Mouse (Mus musculus) ovary, postnatal 14 days (tissue): ENCODE results near the gene Ptar1.
A peak's percentile ranks its signal among the peaks of the same experiment; 100 is the strongest.

Source experiments
- DNase-seq: peaks from one replicate; pipeline ENCODE4 v3.0.0; 2022; ENCODE audit warnings: low spot score

The Ptar1 gene

GRCm38 (mm10) chr19:23758554-23759321 lies 71.5 kb downstream of the Ptar1 start, which contains the start of gene Apba1:
TSS of gene Apba1 (plus strand) at chr19:23758887.
- DNase-seq: peak; percentile 54

GRCm38 (mm10) chr19:23759322-23759945 lies 72.2 kb downstream of the Ptar1 start:
- no peak for DNase-seq

DNA sequence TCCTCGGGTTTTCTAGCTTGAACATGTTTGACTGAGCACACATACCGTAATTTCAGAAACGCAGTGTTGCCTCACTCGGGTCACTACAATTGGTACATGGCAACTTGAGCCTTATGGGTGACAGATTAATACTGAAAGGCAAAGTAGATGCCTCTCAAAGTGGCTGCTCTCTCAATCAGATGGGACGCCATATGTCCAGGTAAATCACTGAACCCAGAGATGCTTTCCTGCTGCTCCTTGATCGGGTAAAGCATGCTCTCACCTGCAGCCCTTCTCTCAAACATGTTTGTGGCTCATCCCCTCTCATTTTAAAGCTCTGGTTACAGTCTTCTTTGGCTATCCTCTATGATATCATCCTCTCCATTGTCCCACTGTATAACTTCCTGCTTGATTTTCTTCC lies 76.1 kb downstream of the Ptar1 start:
- DNase-seq: no peak

DNA sequence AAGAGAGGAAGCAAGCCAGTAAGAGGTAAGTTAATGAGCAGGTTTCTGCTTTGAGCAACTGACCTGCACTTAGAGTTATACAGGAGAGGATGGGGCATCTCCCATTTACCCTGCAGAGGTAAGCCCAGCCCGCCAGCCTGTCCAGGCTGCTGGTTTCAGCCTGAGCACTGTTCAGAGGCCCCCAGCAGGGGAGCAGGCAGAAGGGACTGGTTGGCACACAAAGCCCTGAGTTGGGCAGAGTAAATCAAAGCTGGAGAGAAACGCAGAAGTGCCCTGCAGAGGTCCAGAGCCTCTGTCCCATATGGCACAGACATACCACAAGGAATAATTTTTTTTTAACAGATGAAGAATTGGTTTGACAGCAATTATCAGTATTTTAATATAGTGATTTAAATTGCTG lies 76.8 kb downstream of the Ptar1 start:
- DNase-seq: no peak

GRCm38 (mm10) chr19:23768864-23769263 lies 81.6 kb downstream of the Ptar1 start:
- DNase-seq: no peak

GRCm38 (mm10) chr19:23770494-23771423 lies 83.5 kb downstream of the Ptar1 start:
- DNase-seq: no peak

- no peak for DNase-seq
These were observed 84.7 kb downstream of the Ptar1 start for GRCm38 (mm10) chr19:23771971-23772370.

GRCm38 (mm10) chr19:23775356-23775755 lies 88.1 kb downstream of the Ptar1 start:
- no peak for DNase-seq

GRCm38 (mm10) chr19:23779130-23779529 lies 91.9 kb downstream of the Ptar1 start:
- no peak for DNase-seq

GRCm38 (mm10) chr19:23780105-23780504 lies 92.9 kb downstream of the Ptar1 start:
- DNase-seq: no peak
